Mouse (Mus musculus): ENCODE results near the gene Cfap161. TPM values are rescaled to one million over a fixed set of nuclear protein-coding genes. Genes with fewer than 3 reads are reported as not detected.

Cfap161 gene
- polyA plus RNA-seq, 1 experiment from 2014 or later, result 1.4 TPM

DNA sequence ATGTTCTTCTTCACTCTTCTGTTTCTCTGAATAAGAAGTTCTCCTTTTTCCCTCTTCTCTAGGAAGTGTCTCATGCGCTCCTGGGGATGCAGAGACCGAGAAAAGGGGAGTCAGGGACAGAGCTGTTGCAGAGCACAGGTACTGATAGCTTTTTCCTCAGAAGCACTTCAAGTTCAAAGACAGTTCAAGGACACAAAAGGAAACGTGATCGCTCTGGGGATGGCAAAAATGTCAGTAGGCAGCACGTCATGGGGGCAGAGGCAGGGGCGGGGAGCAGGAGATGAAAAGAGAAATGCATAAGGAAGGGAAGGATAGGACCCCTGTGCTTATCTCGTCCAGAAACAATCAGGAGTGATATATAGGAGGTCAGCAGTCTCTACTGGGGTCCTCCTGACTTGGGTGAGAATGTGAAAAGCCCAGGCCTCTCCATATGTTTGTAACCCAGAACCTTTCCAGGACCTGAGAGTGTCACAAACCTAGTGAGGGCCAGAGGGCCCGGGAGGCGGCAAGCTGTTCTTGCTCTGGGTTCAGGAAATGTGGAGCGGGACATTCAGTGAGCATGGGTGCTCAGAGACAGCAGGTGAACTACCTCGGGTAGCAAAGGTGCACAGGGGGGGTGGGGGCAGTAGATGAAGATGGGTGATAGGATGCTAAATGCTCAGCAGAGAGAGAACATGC lies 535 bp downstream of the Cfap161 start:
- ATAC-seq (ENCODE audit: low FRiP score) (peak; percentile 40), DNase-seq (ENCODE audit: low spot score) (no peak)
- Histone ChIP-seq H3K36me3 (replicated peaks; ENCODE audit: control insufficient read depth, insufficient read depth) (no peaks in the 10 kb centered on the region), H3K4me2 (replicated peaks) (peak overlapping the region; percentile 43), H3K27ac (no peak overlapping the region), H3K9me3 (ENCODE audit: control insufficient read depth, low read length) (no peaks in the 10 kb centered on the region), H3K27me3 (ENCODE audit: control insufficient read depth, insufficient read depth, low read length) (no peaks in the 10 kb centered on the region), H3K4me3 (replicated peaks; ENCODE audit: low read length) (no peak overlapping the region), H3K4me1 (replicated peaks; ENCODE audit: control insufficient read depth, insufficient read depth, low read length) (no peaks in the 10 kb centered on the region), H3K9ac (no peak overlapping the region)
- 47% methylated on average over 11 of the region's 11 CpGs for WGBS

DNA sequence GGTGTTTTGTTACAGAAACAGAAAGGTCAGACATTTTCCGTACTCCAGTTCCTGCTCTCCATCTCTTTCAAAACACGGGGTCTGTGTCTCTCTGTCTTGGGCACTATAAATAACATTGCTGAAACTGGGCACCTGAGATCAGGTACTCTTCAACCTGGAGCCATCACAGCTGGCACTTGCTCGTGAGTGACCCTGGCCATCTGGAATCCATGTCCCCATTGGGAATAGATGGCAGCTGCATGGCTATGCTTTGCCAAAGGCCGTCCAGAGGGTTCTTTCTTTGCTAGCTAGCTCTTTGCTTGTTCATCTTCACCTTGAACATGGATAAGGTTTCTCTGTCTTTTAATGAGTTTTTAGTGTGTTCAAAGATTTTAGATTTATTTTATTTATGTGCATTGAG lies 13.8 kb downstream of the Cfap161 start:
- Histone ChIP-seq H3K4me2 (replicated peaks) (no peak overlapping the region), H3K9ac (no peak overlapping the region), H3K4me1 (replicated peaks; ENCODE audit: control insufficient read depth, insufficient read depth, low read length) (no peaks in the 10 kb centered on the region), H3K27ac (no peak overlapping the region), H3K4me3 (replicated peaks; ENCODE audit: low read length) (no peak overlapping the region), H3K27me3 (ENCODE audit: control insufficient read depth, insufficient read depth, low read length) (no peaks in the 10 kb centered on the region), H3K36me3 (replicated peaks; ENCODE audit: control insufficient read depth, insufficient read depth) (no peaks in the 10 kb centered on the region), H3K9me3 (ENCODE audit: control insufficient read depth, low read length) (no peaks in the 10 kb centered on the region)
- no peak for ATAC-seq (ENCODE audit: low FRiP score)
- no peak for DNase-seq (ENCODE audit: low spot score)
- WGBS, result 85% methylated on average over 4 of the region's 4 CpGs

DNA sequence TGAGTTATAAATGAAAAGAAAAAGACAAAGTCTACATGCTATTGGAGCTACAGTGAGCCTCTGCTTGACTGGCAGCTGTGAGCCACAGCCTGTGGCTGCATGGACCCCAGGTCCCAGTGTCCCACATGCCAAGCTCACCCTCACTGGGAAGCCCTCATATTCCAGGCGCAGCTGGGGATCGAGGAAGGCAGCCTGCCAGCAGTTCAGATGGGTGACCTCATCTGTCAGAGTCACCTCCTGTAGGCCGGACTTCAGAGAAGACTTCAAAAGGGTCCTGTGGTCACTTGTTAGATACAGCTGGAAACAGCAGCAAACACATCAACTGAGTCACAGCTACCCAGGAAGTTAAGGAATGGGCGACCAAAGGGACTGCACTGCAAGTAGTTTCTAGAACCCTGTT lies 14.7 kb downstream of the Cfap161 start:
- no peak for ATAC-seq (ENCODE audit: low FRiP score)
- Histone ChIP-seq H3K4me2 (replicated peaks) (no peak overlapping the region), H3K27ac (no peak overlapping the region), H3K27me3 (ENCODE audit: control insufficient read depth, insufficient read depth, low read length) (no peaks in the 10 kb centered on the region), H3K9ac (no peak overlapping the region), H3K36me3 (replicated peaks; ENCODE audit: control insufficient read depth, insufficient read depth) (no peaks in the 10 kb centered on the region), H3K9me3 (ENCODE audit: control insufficient read depth, low read length) (no peaks in the 10 kb centered on the region), H3K4me1 (replicated peaks; ENCODE audit: control insufficient read depth, insufficient read depth, low read length) (no peaks in the 10 kb centered on the region), H3K4me3 (replicated peaks; ENCODE audit: low read length) (no peak overlapping the region)
- WGBS, result 82% methylated on average over 4 of the region's 4 CpGs
- DNase-seq (ENCODE audit: low spot score), result peak; percentile 22

DNA sequence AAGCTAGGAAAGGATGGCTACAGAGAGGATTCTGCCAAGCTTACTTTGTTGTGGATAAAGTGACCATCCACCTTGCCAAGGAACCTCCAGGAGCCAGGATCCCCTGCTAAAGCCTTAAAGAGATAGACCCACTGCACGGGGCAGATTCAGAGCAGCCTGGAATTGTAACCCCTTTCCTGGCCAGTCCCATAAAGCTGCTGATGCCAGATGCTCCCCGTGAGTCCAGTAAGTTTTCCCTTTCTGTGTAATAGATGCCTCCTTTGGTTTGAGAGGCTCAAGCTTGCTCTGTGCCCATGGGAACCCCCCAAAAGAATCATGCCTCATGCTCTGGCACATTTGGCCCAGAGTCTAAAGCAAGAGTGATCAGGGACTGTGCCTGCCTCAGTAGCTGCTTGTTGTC lies 15.7 kb downstream of the Cfap161 start:
- ATAC-seq (ENCODE audit: low FRiP score), result no peak
- no peaks in the 10 kb centered on the region for H3K36me3 ChIP-seq (replicated peaks; ENCODE audit: control insufficient read depth, insufficient read depth)

DNA sequence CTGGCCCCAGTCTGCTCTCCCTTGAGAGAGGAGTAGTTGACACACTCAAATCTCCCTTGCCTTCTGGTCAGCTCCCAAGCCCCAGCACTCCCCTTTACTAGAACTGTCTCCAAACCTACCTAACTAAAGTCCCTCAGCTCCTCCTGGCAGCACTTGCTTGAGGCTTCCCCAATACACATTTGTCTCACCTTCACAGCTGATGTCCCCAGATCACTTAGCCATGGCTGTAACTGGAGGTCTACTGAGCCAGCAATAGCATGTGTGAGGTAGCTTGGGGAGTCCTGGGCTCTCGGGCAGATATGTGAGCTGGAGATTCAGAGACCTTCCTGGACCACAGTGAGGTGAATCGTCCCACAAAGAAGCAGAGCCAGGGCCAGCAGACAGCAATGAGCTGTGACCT lies 16.2 kb downstream of the Cfap161 start:
- Histone ChIP-seq H3K4me3 (replicated peaks; ENCODE audit: low read length) (no peak overlapping the region), H3K4me2 (replicated peaks) (no peak overlapping the region), H3K27ac (no peak overlapping the region), H3K27me3 (ENCODE audit: control insufficient read depth, insufficient read depth, low read length) (no peaks in the 10 kb centered on the region), H3K36me3 (replicated peaks; ENCODE audit: control insufficient read depth, insufficient read depth) (no peaks in the 10 kb centered on the region), H3K4me1 (replicated peaks; ENCODE audit: control insufficient read depth, insufficient read depth, low read length) (no peaks in the 10 kb centered on the region), H3K9ac (no peak overlapping the region), H3K9me3 (ENCODE audit: control insufficient read depth, low read length) (no peaks in the 10 kb centered on the region)
- peak; percentile 0 for DNase-seq (ENCODE audit: low spot score)
- WGBS, result 85% methylated on average over 2 of the region's 2 CpGs
- ATAC-seq (ENCODE audit: low FRiP score), result no peak

More for the DNA sequence above, 15.7 kb downstream of the Cfap161 start:
- no peak overlapping the region for H3K9ac ChIP-seq
- H3K9me3 ChIP-seq (ENCODE audit: control insufficient read depth, low read length), result no peaks in the 10 kb centered on the region
- WGBS, result 81% methylated on average over 2 of the region's 2 CpGs
- H3K27me3 ChIP-seq (ENCODE audit: control insufficient read depth, insufficient read depth, low read length), result no peaks in the 10 kb centered on the region
- no peak overlapping the region for H3K4me3 ChIP-seq (replicated peaks; ENCODE audit: low read length)
- H3K4me2 ChIP-seq (replicated peaks), result no peak overlapping the region
- no peaks in the 10 kb centered on the region for H3K4me1 ChIP-seq (replicated peaks; ENCODE audit: control insufficient read depth, insufficient read depth, low read length)
- no peak overlapping the region for H3K27ac ChIP-seq
- DNase-seq (ENCODE audit: low spot score), result peak; percentile 2

DNA sequence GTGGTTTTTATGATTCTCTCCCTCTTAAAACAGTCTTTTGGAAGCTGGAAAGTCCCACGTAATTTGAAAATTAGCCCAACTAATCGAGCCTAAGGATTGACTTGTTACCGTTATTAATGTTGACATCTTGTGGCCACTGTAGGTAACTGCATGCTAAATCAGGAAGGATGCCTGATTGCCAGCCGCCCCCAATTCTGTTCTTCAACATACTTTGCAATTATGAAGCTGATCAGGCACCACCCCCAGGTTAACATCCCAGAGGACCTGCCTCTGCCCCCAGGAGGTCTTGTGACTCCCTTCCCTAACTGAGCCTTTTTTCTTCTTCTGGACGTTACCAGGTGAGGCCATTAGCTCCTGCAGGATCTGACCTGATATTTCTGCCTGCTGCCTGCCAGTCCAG lies 20.0 kb downstream of the Cfap161 start:
- no peak overlapping the region for H3K9ac ChIP-seq

DNA sequence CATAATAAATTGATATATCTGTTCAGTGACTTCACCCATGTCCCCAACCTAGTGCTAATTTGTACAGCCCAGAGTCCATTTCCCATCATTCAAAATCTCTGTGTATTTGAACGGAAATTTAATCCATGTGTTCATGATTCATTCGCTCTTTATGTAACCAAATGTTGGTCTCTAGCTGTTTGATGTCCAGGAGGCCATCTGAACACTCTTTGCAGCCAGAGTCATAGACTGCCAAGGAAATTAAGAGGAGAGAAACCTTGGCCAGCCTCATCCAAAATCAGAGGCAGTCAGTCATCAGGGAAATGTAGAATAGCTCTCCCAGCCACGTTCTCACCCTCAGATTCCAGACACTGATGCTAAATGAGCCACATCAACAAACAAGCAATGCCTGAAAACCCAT lies 31.0 kb downstream of the Cfap161 start:
- ATAC-seq (ENCODE audit: low FRiP score), result no peak
- no peak for DNase-seq (ENCODE audit: low spot score)
- Histone ChIP-seq H3K4me2 (replicated peaks) (no peak overlapping the region), H3K27ac (no peak overlapping the region), H3K36me3 (replicated peaks; ENCODE audit: control insufficient read depth, insufficient read depth) (no peaks in the 10 kb centered on the region), H3K4me1 (replicated peaks; ENCODE audit: control insufficient read depth, insufficient read depth, low read length) (no peaks in the 10 kb centered on the region), H3K9ac (no peak overlapping the region), H3K27me3 (ENCODE audit: control insufficient read depth, insufficient read depth, low read length) (no peaks in the 10 kb centered on the region), H3K4me3 (replicated peaks; ENCODE audit: low read length) (no peak overlapping the region), H3K9me3 (ENCODE audit: control insufficient read depth, low read length) (no peaks in the 10 kb centered on the region)
- 74% methylated on average over 3 of the region's 3 CpGs for WGBS

More for the DNA sequence above, 20.0 kb downstream of the Cfap161 start:
- Histone ChIP-seq H3K4me3 (replicated peaks; ENCODE audit: low read length) (no peak overlapping the region), H3K9me3 (ENCODE audit: control insufficient read depth, low read length) (no peaks in the 10 kb centered on the region), H3K27me3 (ENCODE audit: control insufficient read depth, insufficient read depth, low read length) (no peaks in the 10 kb centered on the region), H3K27ac (no peak overlapping the region), H3K36me3 (replicated peaks; ENCODE audit: control insufficient read depth, insufficient read depth) (no peaks in the 10 kb centered on the region), H3K4me1 (replicated peaks; ENCODE audit: control insufficient read depth, insufficient read depth, low read length) (no peaks in the 10 kb centered on the region), H3K4me2 (replicated peaks) (no peak overlapping the region)
- WGBS, result 41% methylated on average over 5 of the region's 5 CpGs
- ATAC-seq (ENCODE audit: low FRiP score) (no peak), DNase-seq (ENCODE audit: low spot score) (peak; percentile 66)

DNA sequence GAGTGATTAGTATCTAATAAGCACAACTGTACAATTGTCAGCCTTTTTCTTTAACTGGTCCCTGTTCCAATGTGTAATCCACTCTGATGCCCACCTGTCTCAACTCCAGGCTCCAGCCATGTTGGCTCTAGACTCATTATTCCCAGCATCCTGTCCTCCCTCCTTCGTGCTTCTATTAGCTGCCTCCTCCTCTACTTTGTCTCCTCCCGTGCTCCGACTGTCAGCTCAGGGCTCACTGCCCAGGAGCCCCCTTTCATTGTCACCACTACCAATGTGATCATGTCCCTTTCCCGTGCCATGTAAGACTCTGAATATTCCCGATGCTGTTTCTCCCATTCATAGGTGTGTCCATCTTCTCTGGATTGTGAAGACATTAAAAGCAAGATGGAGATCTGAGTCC lies 32.3 kb downstream of the Cfap161 start:
- no peak overlapping the region for H3K4me2 ChIP-seq (replicated peaks)
- H3K9ac ChIP-seq, result no peak overlapping the region
- H3K36me3 ChIP-seq (replicated peaks; ENCODE audit: control insufficient read depth, insufficient read depth), result no peaks in the 10 kb centered on the region
- ATAC-seq (ENCODE audit: low FRiP score), result no peak
- 78% methylated on average over 5 of the region's 5 CpGs for WGBS
- no peaks in the 10 kb centered on the region for H3K4me1 ChIP-seq (replicated peaks; ENCODE audit: control insufficient read depth, insufficient read depth, low read length)
- no peak for DNase-seq (ENCODE audit: low spot score)
- no peaks in the 10 kb centered on the region for H3K27me3 ChIP-seq (ENCODE audit: control insufficient read depth, insufficient read depth, low read length)
- H3K4me3 ChIP-seq (replicated peaks; ENCODE audit: low read length), result no peak overlapping the region
- H3K27ac ChIP-seq, result no peak overlapping the region
- H3K9me3 ChIP-seq (ENCODE audit: control insufficient read depth, low read length), result no peaks in the 10 kb centered on the region

DNA sequence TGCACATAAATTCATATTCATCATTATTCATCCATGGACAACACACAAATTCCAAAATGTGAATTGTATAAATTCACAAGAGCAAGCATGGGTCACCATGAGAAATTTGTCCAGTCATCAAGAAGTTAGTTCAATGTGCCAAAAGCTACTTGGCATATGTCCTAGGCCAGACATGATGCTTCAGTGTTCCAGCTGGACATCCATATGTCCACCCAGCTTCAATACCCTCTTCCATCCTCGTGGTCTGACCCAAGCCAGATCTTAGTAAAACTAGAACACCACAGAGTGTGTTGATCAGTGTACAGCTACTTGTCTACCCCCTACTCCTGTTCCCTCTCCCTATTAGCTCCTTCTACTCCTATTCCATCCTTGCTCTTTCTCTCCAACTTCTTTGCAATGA lies 43.6 kb downstream of the Cfap161 start:
- Histone ChIP-seq H3K4me3 (replicated peaks; ENCODE audit: low read length) (no peak overlapping the region), H3K4me1 (replicated peaks; ENCODE audit: control insufficient read depth, insufficient read depth, low read length) (no peaks in the 10 kb centered on the region), H3K4me2 (replicated peaks) (no peak overlapping the region), H3K27me3 (ENCODE audit: control insufficient read depth, insufficient read depth, low read length) (no peaks in the 10 kb centered on the region), H3K9me3 (ENCODE audit: control insufficient read depth, low read length) (no peaks in the 10 kb centered on the region), H3K9ac (no peak overlapping the region), H3K36me3 (replicated peaks; ENCODE audit: control insufficient read depth, insufficient read depth) (no peaks in the 10 kb centered on the region), H3K27ac (no peak overlapping the region)
- WGBS, result 63% methylated on average over 1 of the region's 1 CpGs
- ATAC-seq (ENCODE audit: low FRiP score), result no peak
- no peak for DNase-seq (ENCODE audit: low spot score)

DNA sequence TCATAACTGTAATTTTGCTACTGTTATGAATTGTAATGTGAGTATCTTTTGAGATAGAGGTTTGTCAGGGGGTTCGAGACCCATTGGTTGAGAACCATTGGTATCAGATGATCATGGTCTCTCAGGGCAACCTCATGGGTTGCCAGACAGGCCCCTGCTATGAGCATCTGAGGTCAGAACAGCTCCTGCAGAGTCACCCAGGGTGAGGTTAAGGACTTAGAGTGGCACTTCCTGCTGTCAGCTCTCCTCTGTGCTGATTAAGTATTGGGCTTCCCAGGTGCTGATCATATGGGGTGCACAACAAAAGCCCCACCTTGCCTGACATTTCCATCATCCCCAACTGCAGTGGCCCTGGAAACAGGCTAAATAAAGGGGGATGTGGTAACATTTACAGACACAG lies 46.3 kb downstream of the Cfap161 start:
- H3K9me3 ChIP-seq (ENCODE audit: control insufficient read depth, low read length), result no peaks in the 10 kb centered on the region

More for the DNA sequence above, 46.3 kb downstream of the Cfap161 start:
- ATAC-seq (ENCODE audit: low FRiP score) (no peak), DNase-seq (ENCODE audit: low spot score) (no peak)
- Histone ChIP-seq H3K4me2 (replicated peaks) (no peak overlapping the region), H3K27ac (no peak overlapping the region), H3K9ac (no peak overlapping the region), H3K4me1 (replicated peaks; ENCODE audit: control insufficient read depth, insufficient read depth, low read length) (peaks cover 5% of the 10 kb centered on the region; the same call in 1 of the 2 replicates), H3K27me3 (ENCODE audit: control insufficient read depth, insufficient read depth, low read length) (no peaks in the 10 kb centered on the region), H3K36me3 (replicated peaks; ENCODE audit: control insufficient read depth, insufficient read depth) (no peaks in the 10 kb centered on the region), H3K4me3 (replicated peaks; ENCODE audit: low read length) (no peak overlapping the region)
- 88% methylated on average over 1 of the region's 1 CpGs for WGBS

All from hindbrain, embryonic 14.5 days (tissue).